Mouse (Mus musculus) G1E (cell line): Measurements from ENCODE around the gene Rdh16f1. TPM values are rescaled to one million over a fixed set of nuclear protein-coding genes. Genes with fewer than 3 reads are reported as not detected.
"Not testable (repeated sequence)": the region's sequence is repeated elsewhere in the genome, so short reads cannot be mapped to it uniquely, and the experiment has no call there.

Source experiments
- ATAC-seq: 2 replicates; pipeline ENCODE4 v1.8.0; 2016; ENCODE audit warnings: mild to moderate bottlenecking; ENCODE audit not compliant: insufficient number of reproducible peaks, poor library complexity, low FRiP score, severe bottlenecking; ENCODE audit errors: extremely low read depth
- DNase-seq: peaks from one replicate; pipeline ENCODE4 v3.0.0; 2012; ENCODE audit warnings: low spot score
- H3K27me3 ChIP-seq: 2 replicates; pipeline ENCODE4 v1.6.1; 2012; ENCODE audit warnings: mild to moderate bottlenecking, low read length, inconsistent platforms; ENCODE audit not compliant: insufficient read depth
- H3K36me3 ChIP-seq: replicated peaks from 2 replicates; pipeline ENCODE3; 2012; ENCODE audit warnings: mild to moderate bottlenecking, inconsistent platforms
- H3K4me1 ChIP-seq: 2 replicates; pipeline ENCODE4 v1.6.1; 2012; ENCODE audit warnings: low read depth, low read length, inconsistent platforms, mixed read lengths; ENCODE audit not compliant: insufficient read depth
- H3K4me3 ChIP-seq: 2 replicates; pipeline ENCODE4 v1.5.1; 2012; ENCODE audit warnings: low read depth, mild to moderate bottlenecking, inconsistent platforms, low read length, moderate library complexity, mixed read lengths
- H3K9me3 ChIP-seq: replicated peaks from 2 replicates; pipeline ENCODE4 v1.6.1; 2012; ENCODE audit warnings: inconsistent platforms
- CTCF ChIP-seq: IDR thresholded peaks from 2 replicates; pipeline ENCODE4 v1.5.1; 2012; ENCODE audit warnings: low read depth, low read length, inconsistent platforms, mixed read lengths
- GATA1 ChIP-seq: IDR thresholded peaks from 2 replicates; pipeline ENCODE4 v1.6.1; 2012; ENCODE audit warnings: borderline replicate concordance, low read length, inconsistent platforms, mixed read lengths
- GATA2 ChIP-seq: IDR thresholded peaks from 2 replicates; pipeline ENCODE4 v1.6.1; 2012; ENCODE audit warnings: low read depth, low read length, inconsistent platforms, borderline replicate concordance
- POLR2AphosphoS5 ChIP-seq: IDR thresholded peaks from 2 replicates; pipeline ENCODE4 v1.6.1; 2012; ENCODE audit warnings: low read depth, low read length, inconsistent platforms; ENCODE audit not compliant: insufficient replicate concordance
- TAL1 ChIP-seq: conservative IDR thresholded peaks from 2 replicates; pipeline ENCODE4 v1.6.1; 2012; ENCODE audit warnings: low read depth, low read length, inconsistent platforms, mixed read lengths
- polyA plus RNA-seq: library from polyadenylated mRNA; stranded (reverse); fragments of >175 nt; gene quantifications from 2 replicates; pipeline ENCODE4 v1.2.3, GENCODE M21; 2012
- total RNA-seq, 2 experiments: library from RNA; stranded (forward) in 1 of 2; stranded (reverse) in 1 of 2; fragments of 200-1000 nt in 1 of 2; fragments of >200 nt in 1 of 2; fragmentation: Nextera tagmentation in 1 of 2; gene quantifications; 2 replicates each; pipeline ENCODE4 v1.2.3; 2014 to 2017

The Rdh16f1 gene
- total and polyA plus RNA-seq, 3 experiments, result not detected

GRCm38 (mm10) chr10:127825386-127825785, 65.8 kb downstream of the Rdh16f1 start:
- H3K4me1 ChIP-seq, result peaks cover 2% of the 10 kb centered on the region; the same call in 1 of the 2 replicates
- TF ChIP-seq GATA2, result no peak
- no peak for TF ChIP-seq TAL1
- no peak for TF ChIP-seq CTCF
- no peak for TF ChIP-seq POLR2AphosphoS5
- no peak for TF ChIP-seq GATA1
- H3K27me3 ChIP-seq, result peaks cover 8% of the 10 kb centered on the region; the same call in 1 of the 2 replicates
- ATAC-seq (peak; percentile 40; the same call in 1 of the 2 replicates), DNase-seq (no peak)
- no peak overlapping the region for H3K4me3 ChIP-seq
- H3K9me3 ChIP-seq, result no peaks in the 10 kb centered on the region
- H3K36me3 ChIP-seq, result no peaks in the 10 kb centered on the region

- no peaks in the 10 kb centered on the region for H3K9me3 ChIP-seq
- TF ChIP-seq GATA1 (no peak), CTCF (no peak), POLR2AphosphoS5 (no peak), GATA2 (no peak), TAL1 (no peak)
- ATAC-seq (no peak), DNase-seq (no peak)
- H3K27me3 ChIP-seq, result peaks cover 3% of the 10 kb centered on the region; the same call in 1 of the 2 replicates
- no peaks in the 10 kb centered on the region for H3K36me3 ChIP-seq
- H3K4me3 ChIP-seq, result no peak overlapping the region
- peaks cover 2% of the 10 kb centered on the region; the same call in 1 of the 2 replicates for H3K4me1 ChIP-seq
Observed at GRCm38 (mm10) chr10:127829121-127829520, 69.5 kb downstream of the Rdh16f1 start.

GRCm38 (mm10) chr10:127834186-127834585, 74.6 kb downstream of the Rdh16f1 start:
- H3K9me3 ChIP-seq, result peaks cover 18% of the 10 kb centered on the region
- DNase-seq, ATAC-seq, H3K36me3 ChIP-seq, H3K4me1 ChIP-seq, H3K27me3 ChIP-seq, H3K4me3 ChIP-seq: not testable (repeated sequence)

- no peaks in the 10 kb centered on the region for H3K36me3 ChIP-seq
- DNase-seq (no peak), ATAC-seq (no peak)
- TF ChIP-seq GATA1 (no peak), CTCF (no peak), TAL1 (no peak), GATA2 (no peak), POLR2AphosphoS5 (no peak)
- H3K9me3 ChIP-seq, result peaks cover 18% of the 10 kb centered on the region
- no peak overlapping the region for H3K4me3 ChIP-seq
- no peaks in the 10 kb centered on the region for H3K4me1 ChIP-seq
- no peaks in the 10 kb centered on the region for H3K27me3 ChIP-seq
Observed at GRCm38 (mm10) chr10:127835292-127835691, 75.7 kb downstream of the Rdh16f1 start.

- not testable (repeated sequence) for H3K4me3 ChIP-seq, H3K36me3 ChIP-seq, H3K4me1 ChIP-seq, H3K27me3 ChIP-seq, ATAC-seq, DNase-seq
- H3K9me3 ChIP-seq, result peaks cover 23% of the 10 kb centered on the region
Observed at GRCm38 (mm10) chr10:127837793-127838192, 78.2 kb downstream of the Rdh16f1 start.

- no peak for ATAC-seq
- no peak for TF ChIP-seq TAL1
- TF ChIP-seq CTCF, result no peak
- TF ChIP-seq GATA1, result no peak
- TF ChIP-seq GATA2, result no peak
- no peak for TF ChIP-seq POLR2AphosphoS5
- Histone ChIP-seq H3K4me1 (peaks cover 7% of the 10 kb centered on the region; the same call in 1 of the 2 replicates), H3K4me3 (no peak overlapping the region), H3K27me3 (no peaks in the 10 kb centered on the region), H3K9me3 (peaks cover 23% of the 10 kb centered on the region), H3K36me3 (no peaks in the 10 kb centered on the region)
- no peak for DNase-seq
Observed at GRCm38 (mm10) chr10:127838539-127838938, 79.0 kb downstream of the Rdh16f1 start.

GRCm38 (mm10) chr10:127840776-127841175, 81.2 kb downstream of the Rdh16f1 start:
- ATAC-seq (peak; percentile 81), DNase-seq (no peak)
- H3K27me3 ChIP-seq, result no peaks in the 10 kb centered on the region
- peaks cover 23% of the 10 kb centered on the region for H3K9me3 ChIP-seq
- TF ChIP-seq CTCF (no peak), TAL1 (peak; percentile 14; the same call in 1 of the 2 replicates), POLR2AphosphoS5 (no peak), GATA1 (no peak)
- peaks cover 7% of the 10 kb centered on the region; the same call in 1 of the 2 replicates for H3K4me1 ChIP-seq
- H3K4me3 ChIP-seq, result no peak overlapping the region
- no peaks in the 10 kb centered on the region for H3K36me3 ChIP-seq

Other genes starting within 250 kb of the Rdh16f1 start
- 976 and 1,076 TPM in 2 replicates for gene Ndufa4l2, start 244.8 kb upstream of the Rdh16f1 start, total RNA-seq (2014; fragmentation: Nextera tagmentation)
- 238 and 262 TPM in 2 replicates for gene Ndufa4l2, start 244.8 kb upstream of the Rdh16f1 start, total RNA-seq (2017)
- gene Ndufa4l2, start 244.8 kb upstream of the Rdh16f1 start, polyA plus RNA-seq, result 1,245 and 1,719 TPM in 2 replicates
- gene Shmt2, start 237.3 kb upstream of the Rdh16f1 start, total RNA-seq (2014; fragmentation: Nextera tagmentation), result 338 and 343 TPM in 2 replicates
- gene Shmt2, start 237.3 kb upstream of the Rdh16f1 start, total RNA-seq (2017), result 238 and 271 TPM in 2 replicates
- 622 and 702 TPM in 2 replicates for gene Shmt2, start 237.3 kb upstream of the Rdh16f1 start, polyA plus RNA-seq
- not detected in 2 replicates for gene Nxph4, start 225.2 kb upstream of the Rdh16f1 start, total RNA-seq (2014; fragmentation: Nextera tagmentation)
- 0.06 and 0.11 TPM in 2 replicates for gene Nxph4, start 225.2 kb upstream of the Rdh16f1 start, total RNA-seq (2017)
- gene Nxph4, start 225.2 kb upstream of the Rdh16f1 start, polyA plus RNA-seq, result 0.22 and 0.40 TPM in 2 replicates
- gene Lrp1, start 138.6 kb upstream of the Rdh16f1 start, total RNA-seq (2014; fragmentation: Nextera tagmentation), result 0.30 TPM in 1 of 2 replicates, not detected in the other
- 0.06 and 0.27 TPM in 2 replicates for gene Lrp1, start 138.6 kb upstream of the Rdh16f1 start, total RNA-seq (2017)
- 0.67 and 0.86 TPM in 2 replicates for gene Lrp1, start 138.6 kb upstream of the Rdh16f1 start, polyA plus RNA-seq
- 44.0 and 55.0 TPM in 2 replicates for gene Stat6, start 116.8 kb upstream of the Rdh16f1 start, total RNA-seq (2014; fragmentation: Nextera tagmentation)
- gene Stat6, start 116.8 kb upstream of the Rdh16f1 start, total RNA-seq (2017), result 84.0 and 90.5 TPM in 2 replicates
- gene Stat6, start 116.8 kb upstream of the Rdh16f1 start, polyA plus RNA-seq, result 65.5 and 69.5 TPM in 2 replicates
- gene Nemp1, start 92.9 kb upstream of the Rdh16f1 start, total RNA-seq (2014; fragmentation: Nextera tagmentation), result 41.9 and 57.6 TPM in 2 replicates
- 36.2 and 40.4 TPM in 2 replicates for gene Nemp1, start 92.9 kb upstream of the Rdh16f1 start, total RNA-seq (2017)
- 5.5 and 5.6 TPM in 2 replicates for gene Nemp1, start 92.9 kb upstream of the Rdh16f1 start, polyA plus RNA-seq
- gene Nab2, start 91.2 kb upstream of the Rdh16f1 start, total RNA-seq (2014; fragmentation: Nextera tagmentation), result 28.6 and 31.6 TPM in 2 replicates
- 41.0 and 41.8 TPM in 2 replicates for gene Nab2, start 91.2 kb upstream of the Rdh16f1 start, total RNA-seq (2017)
- 92.3 and 106 TPM in 2 replicates for gene Nab2, start 91.2 kb upstream of the Rdh16f1 start, polyA plus RNA-seq
- 0.23 and 3.1 TPM in 2 replicates for gene Myo1a, start 54.6 kb upstream of the Rdh16f1 start, total RNA-seq (2014; fragmentation: Nextera tagmentation)
- 0.16 and 0.23 TPM in 2 replicates for gene Myo1a, start 54.6 kb upstream of the Rdh16f1 start, total RNA-seq (2017)
- gene Myo1a, start 54.6 kb upstream of the Rdh16f1 start, polyA plus RNA-seq, result 0.09 TPM in 1 of 2 replicates, not detected in the other
- gene Tac2, start 35.3 kb upstream of the Rdh16f1 start, total RNA-seq (2014; fragmentation: Nextera tagmentation), result not detected in 2 replicates
- not detected in 2 replicates for gene Tac2, start 35.3 kb upstream of the Rdh16f1 start, total RNA-seq (2017)
- not detected in 2 replicates for gene Tac2, start 35.3 kb upstream of the Rdh16f1 start, polyA plus RNA-seq
- gene Zbtb39, start 20.2 kb upstream of the Rdh16f1 start, total RNA-seq (2014; fragmentation: Nextera tagmentation), result 16.1 and 17.2 TPM in 2 replicates
- gene Zbtb39, start 20.2 kb upstream of the Rdh16f1 start, total RNA-seq (2017), result 3.9 and 4.0 TPM in 2 replicates
- 3.0 and 3.6 TPM in 2 replicates for gene Zbtb39, start 20.2 kb upstream of the Rdh16f1 start, polyA plus RNA-seq
- gene Gpr182, start 8.1 kb upstream of the Rdh16f1 start, total RNA-seq (2014; fragmentation: Nextera tagmentation), result not detected in 2 replicates
- 0.17 TPM in 1 of 2 replicates, not detected in the other for gene Gpr182, start 8.1 kb upstream of the Rdh16f1 start, total RNA-seq (2017)
- gene Gpr182, start 8.1 kb upstream of the Rdh16f1 start, polyA plus RNA-seq, result not detected in 2 replicates
- gene Rdh1, start 66 bp upstream of the Rdh16f1 start, total RNA-seq (2014; fragmentation: Nextera tagmentation), result 0.30 TPM in 1 of 2 replicates, not detected in the other
- 0.05 and 0.06 TPM in 2 replicates for gene Rdh1, start 66 bp upstream of the Rdh16f1 start, total RNA-seq (2017)
- not detected in 2 replicates for gene Rdh1, start 66 bp upstream of the Rdh16f1 start, polyA plus RNA-seq
- gene Rdh9, start 16.6 kb downstream of the Rdh16f1 start, total RNA-seq (2014; fragmentation: Nextera tagmentation), result not detected in 2 replicates
- gene Rdh9, start 16.6 kb downstream of the Rdh16f1 start, total RNA-seq (2017), result 0.16 and 0.29 TPM in 2 replicates
- gene Rdh9, start 16.6 kb downstream of the Rdh16f1 start, polyA plus RNA-seq, result not detected in 2 replicates
- gene Rdh16, start 41.4 kb downstream of the Rdh16f1 start, total RNA-seq (2014; fragmentation: Nextera tagmentation), result not detected in 2 replicates
- 0.06 and 0.16 TPM in 2 replicates for gene Rdh16, start 41.4 kb downstream of the Rdh16f1 start, total RNA-seq (2017)
- gene Rdh16, start 41.4 kb downstream of the Rdh16f1 start, polyA plus RNA-seq, result not detected in 2 replicates
- gene Rdh19, start 90.1 kb downstream of the Rdh16f1 start, total RNA-seq (2014; fragmentation: Nextera tagmentation), result not detected in 2 replicates
- 0.11 TPM in 1 of 2 replicates, not detected in the other for gene Rdh19, start 90.1 kb downstream of the Rdh16f1 start, total RNA-seq (2017)
- gene Rdh19, start 90.1 kb downstream of the Rdh16f1 start, polyA plus RNA-seq, result not detected in 2 replicates
- gene Rdh16f2, start 106.7 kb downstream of the Rdh16f1 start, total RNA-seq (2014; fragmentation: Nextera tagmentation), result 0.97 TPM in 1 of 2 replicates, not detected in the other
- gene Rdh16f2, start 106.7 kb downstream of the Rdh16f1 start, total RNA-seq (2017), result 0.23 and 0.87 TPM in 2 replicates
- 0.07 TPM in 1 of 2 replicates, not detected in the other for gene Rdh16f2, start 106.7 kb downstream of the Rdh16f1 start, polyA plus RNA-seq
- gene Rdh7, start 129.0 kb downstream of the Rdh16f1 start, total RNA-seq (2014; fragmentation: Nextera tagmentation), result not detected in 2 replicates
- gene Rdh7, start 129.0 kb downstream of the Rdh16f1 start, total RNA-seq (2017), result not detected in 2 replicates
- gene Rdh7, start 129.0 kb downstream of the Rdh16f1 start, polyA plus RNA-seq, result not detected in 2 replicates
- gene Sdr9c7, start 138.7 kb downstream of the Rdh16f1 start, total RNA-seq (2014; fragmentation: Nextera tagmentation), result not detected in 2 replicates
- 0.05 TPM in 1 of 2 replicates, not detected in the other for gene Sdr9c7, start 138.7 kb downstream of the Rdh16f1 start, total RNA-seq (2017)
- gene Sdr9c7, start 138.7 kb downstream of the Rdh16f1 start, polyA plus RNA-seq, result not detected in 2 replicates
- not detected in 2 replicates for gene Hsd17b6, start 247.8 kb downstream of the Rdh16f1 start, total RNA-seq (2014; fragmentation: Nextera tagmentation)
- 0.05 TPM in 1 of 2 replicates, not detected in the other for gene Hsd17b6, start 247.8 kb downstream of the Rdh16f1 start, total RNA-seq (2017)
- not detected in 2 replicates for gene Hsd17b6, start 247.8 kb downstream of the Rdh16f1 start, polyA plus RNA-seq